Mouse (Mus musculus): ENCODE measurements at regions not wholly inside any gene's neighbourhood (a gene's known extent, or its start where the extent isn't known, plus 50 kb on each side); places are given as distances from the start of the nearest gene placed in this dataset.

GRCm38 (mm10) chr3:34593279-34593678 lies 56.9 kb upstream of the Sox2 start:
- no peak for DNase-seq (ENCODE audit: extremely low spot score in 1 of 2, low spot score in 1 of 2)

GRCm38 (mm10) chr3:34577896-34578530 lies 72.2 kb upstream of the Sox2 start:
- DNase-seq (ENCODE audit: extremely low spot score in 1 of 2, low spot score in 1 of 2) = no peak

- DNase-seq (ENCODE audit: extremely low spot score in 1 of 2, low spot score in 1 of 2) = no peak
Measured at GRCm38 (mm10) chr3:34577115-34577514, 73.1 kb upstream of the Sox2 start.

- DNase-seq (ENCODE audit: extremely low spot score in 1 of 2, low spot score in 1 of 2) = no peak
Measured at GRCm38 (mm10) chr3:34576159-34576558, 74.0 kb upstream of the Sox2 start.

- no peak for DNase-seq (ENCODE audit: extremely low spot score in 1 of 2, low spot score in 1 of 2)
Measured at GRCm38 (mm10) chr3:34574711-34575350, 75.4 kb upstream of the Sox2 start.

- DNase-seq (ENCODE audit: extremely low spot score in 1 of 2, low spot score in 1 of 2) = no peak
Measured at GRCm38 (mm10) chr3:34573312-34573711, 76.9 kb upstream of the Sox2 start.

- DNase-seq (ENCODE audit: extremely low spot score in 1 of 2, low spot score in 1 of 2) = no peak
Measured at GRCm38 (mm10) chr3:34572081-34572480, 78.1 kb upstream of the Sox2 start.

GRCm38 (mm10) chr3:34571630-34572029 lies 78.6 kb upstream of the Sox2 start:
- DNase-seq (ENCODE audit: extremely low spot score in 1 of 2, low spot score in 1 of 2) = no peak

- no peak for DNase-seq (ENCODE audit: extremely low spot score in 1 of 2, low spot score in 1 of 2)
Measured at GRCm38 (mm10) chr3:34569998-34570397, 80.2 kb upstream of the Sox2 start.

GRCm38 (mm10) chr3:34568086-34568650 lies 82.0 kb upstream of the Sox2 start:
- no peak for DNase-seq (ENCODE audit: extremely low spot score in 1 of 2, low spot score in 1 of 2)

- no peak for DNase-seq (ENCODE audit: extremely low spot score in 1 of 2, low spot score in 1 of 2)
Measured at GRCm38 (mm10) chr3:34565386-34565785, 84.8 kb upstream of the Sox2 start.

GRCm38 (mm10) chr3:34562893-34563292 lies 87.3 kb upstream of the Sox2 start:
- no peak for DNase-seq (ENCODE audit: extremely low spot score in 1 of 2, low spot score in 1 of 2)

- DNase-seq (ENCODE audit: extremely low spot score in 1 of 2, low spot score in 1 of 2) = no peak
Measured at GRCm38 (mm10) chr3:34561709-34562108, 88.5 kb upstream of the Sox2 start.

GRCm38 (mm10) chr3:34559841-34560703 lies 90.1 kb upstream of the Sox2 start:
- no peak for DNase-seq (ENCODE audit: extremely low spot score in 1 of 2, low spot score in 1 of 2)

GRCm38 (mm10) chr3:34558821-34559520 lies 91.2 kb upstream of the Sox2 start:
- DNase-seq (ENCODE audit: extremely low spot score in 1 of 2, low spot score in 1 of 2) = no peak

- no peak for DNase-seq (ENCODE audit: extremely low spot score in 1 of 2, low spot score in 1 of 2)
Measured at GRCm38 (mm10) chr3:34552542-34553208, 97.5 kb upstream of the Sox2 start.

GRCm38 (mm10) chr3:34551069-34551468 lies 99.1 kb upstream of the Sox2 start:
- no peak for DNase-seq (ENCODE audit: extremely low spot score in 1 of 2, low spot score in 1 of 2)

GRCm38 (mm10) chr3:34550189-34550588 lies 100.0 kb upstream of the Sox2 start:
- no peak for DNase-seq (ENCODE audit: extremely low spot score in 1 of 2, low spot score in 1 of 2)

GRCm38 (mm10) chr3:34532451-34532850 lies 117.8 kb upstream of the Sox2 start:
- no peak for DNase-seq (ENCODE audit: extremely low spot score in 1 of 2, low spot score in 1 of 2)

- no peak for DNase-seq (ENCODE audit: extremely low spot score in 1 of 2, low spot score in 1 of 2)
Measured at GRCm38 (mm10) chr3:34531836-34532235, 118.4 kb upstream of the Sox2 start.
